Mouse (Mus musculus): Measurements from ENCODE around the gene Lypd4. TPM values are rescaled to one million over a fixed set of nuclear protein-coding genes. Genes with fewer than 3 reads are reported as not detected.
"Not testable (repeated sequence)": the region's sequence is repeated elsewhere in the genome, so short reads cannot be mapped to it uniquely, and the experiment has no call there.

The Lypd4 gene
- total RNA-seq (2017), result not detected in 2 replicates

DNA sequence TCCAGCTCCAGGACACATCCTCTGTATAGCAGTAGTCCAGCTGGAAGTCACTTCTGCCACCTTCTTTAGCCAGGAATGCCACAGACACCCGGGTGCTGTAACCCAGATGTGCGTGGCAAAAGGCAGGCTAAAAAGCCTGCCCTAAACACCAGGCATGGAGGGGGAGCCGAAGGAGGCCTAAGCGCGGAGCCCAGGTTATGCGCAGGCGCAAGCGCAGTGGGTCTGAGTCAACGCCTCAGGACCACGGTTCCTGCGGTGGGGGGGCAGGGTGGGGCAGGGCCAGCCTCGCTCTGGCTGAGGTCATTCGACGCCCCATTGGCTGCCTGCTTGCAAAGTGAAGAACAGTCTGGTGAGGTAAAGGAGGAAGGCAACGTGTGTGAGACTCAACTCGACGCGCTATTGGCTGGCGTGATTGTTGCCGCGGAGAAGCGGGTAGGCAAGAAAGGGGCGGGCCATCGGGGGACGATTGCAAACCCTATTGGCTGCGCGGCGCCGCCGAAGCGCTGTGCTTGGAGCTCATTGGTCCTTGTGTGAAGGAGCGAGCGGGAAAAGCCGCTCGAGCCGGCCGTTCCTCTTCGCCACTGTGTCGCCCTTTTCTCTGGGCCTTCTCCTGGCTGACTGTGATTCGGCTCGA, at the start of gene Lypd4, which contains the start of gene Dmrtc2:
Lypd4 (minus strand) TSS at position 410 of the 634 bp plus-strand sequence.
Dmrtc2 (plus strand) TSS at position 526 of the 634 bp plus-strand sequence.
- ATAC-seq (replicated peaks; ENCODE audit: low read depth, poor library complexity, severe bottlenecking), result no peak

DNA sequence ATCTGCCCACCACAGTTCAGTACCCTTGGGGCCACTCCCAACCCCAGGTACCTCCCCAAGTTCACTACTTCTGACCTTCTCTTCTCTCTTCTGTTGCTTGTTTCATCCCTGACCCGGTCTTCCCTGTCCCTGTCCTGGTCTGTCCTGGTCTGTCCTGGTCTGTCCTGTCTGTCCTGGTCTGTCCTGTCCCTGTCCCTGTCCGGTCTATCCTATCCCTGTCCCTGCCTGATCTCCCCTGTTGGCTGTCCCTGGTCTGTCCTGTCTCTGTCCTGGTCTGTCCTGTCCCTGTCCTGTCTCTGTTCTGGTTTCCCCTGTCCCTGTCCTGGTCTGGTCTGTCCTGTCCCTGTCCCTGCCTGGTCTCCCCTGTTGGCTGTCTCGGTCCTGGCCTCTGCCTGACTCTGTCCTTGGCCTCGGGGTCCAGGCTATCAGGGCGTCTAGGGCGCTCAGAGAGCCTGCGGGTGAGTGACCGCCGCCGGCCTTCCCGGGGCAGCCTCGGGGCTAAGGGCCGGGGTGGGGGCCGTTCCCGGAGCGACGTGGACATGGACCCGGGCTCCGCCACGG, 49.1 kb upstream of the Lypd4 start:
- ATAC-seq (replicated peaks; ENCODE audit: low read depth, poor library complexity, severe bottlenecking), result no peak

DNA sequence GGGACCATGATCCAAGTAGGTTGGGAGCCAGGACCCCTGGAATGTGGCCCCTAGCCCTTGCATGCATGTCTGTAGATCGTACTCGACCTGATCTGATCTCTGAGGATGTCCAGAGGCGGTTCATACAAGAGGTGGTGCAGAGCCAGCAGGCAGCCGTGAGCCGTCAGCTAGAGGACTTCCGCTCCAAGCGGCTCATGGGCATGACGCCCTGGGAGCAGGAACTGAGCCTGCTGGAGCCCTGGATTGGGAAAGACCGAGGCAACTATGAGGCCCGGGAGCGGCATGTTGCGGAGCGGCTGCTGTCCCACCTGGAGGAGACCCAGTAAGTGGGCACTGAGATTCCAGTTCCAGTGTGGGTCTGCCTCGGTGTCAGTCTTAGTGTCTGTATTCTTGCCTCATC, 42.7 kb upstream of the Lypd4 start:
- ATAC-seq (replicated peaks; ENCODE audit: low read depth, poor library complexity, severe bottlenecking), result no peak

DNA sequence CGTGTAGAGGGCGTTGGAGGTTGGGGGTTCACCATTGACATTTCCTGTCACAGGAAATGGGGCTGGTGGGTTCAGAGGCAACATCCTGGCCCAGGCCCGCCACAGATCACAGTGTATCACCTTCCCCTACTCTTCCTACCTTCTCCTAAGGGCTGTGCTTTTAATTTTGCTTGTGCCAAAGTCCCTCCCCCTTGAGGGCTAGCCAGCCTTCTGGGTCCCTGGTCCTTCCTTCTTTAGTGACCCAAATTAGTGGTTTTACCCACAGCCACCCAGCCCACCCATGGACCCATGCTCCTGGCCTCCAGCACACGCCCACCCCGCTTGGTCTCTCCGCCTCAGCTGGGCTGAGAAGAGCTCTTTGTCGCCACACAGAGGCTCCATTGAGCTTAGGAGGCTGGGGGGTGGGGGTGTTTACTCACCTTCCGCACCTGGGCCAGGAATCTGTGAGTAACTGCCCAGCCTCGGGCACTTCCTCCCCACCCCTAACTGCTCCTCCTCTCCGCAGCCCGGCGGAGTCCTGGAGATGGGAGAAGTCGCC, 37.5 kb upstream of the Lypd4 start:
- ATAC-seq (replicated peaks; ENCODE audit: low read depth, poor library complexity, severe bottlenecking), result peak; percentile 37

GRCm38 (mm10) chr7:24906551-24906950, 36.8 kb upstream of the Lypd4 start:
- no peak for ATAC-seq (replicated peaks; ENCODE audit: low read depth, poor library complexity, severe bottlenecking)

- ATAC-seq (replicated peaks; ENCODE audit: low read depth, poor library complexity, severe bottlenecking), result peak; percentile 36; the same call in 1 of the 2 replicates
Measured at GRCm38 (mm10) chr7:24904936-24905335, 35.2 kb upstream of the Lypd4 start.

DNA sequence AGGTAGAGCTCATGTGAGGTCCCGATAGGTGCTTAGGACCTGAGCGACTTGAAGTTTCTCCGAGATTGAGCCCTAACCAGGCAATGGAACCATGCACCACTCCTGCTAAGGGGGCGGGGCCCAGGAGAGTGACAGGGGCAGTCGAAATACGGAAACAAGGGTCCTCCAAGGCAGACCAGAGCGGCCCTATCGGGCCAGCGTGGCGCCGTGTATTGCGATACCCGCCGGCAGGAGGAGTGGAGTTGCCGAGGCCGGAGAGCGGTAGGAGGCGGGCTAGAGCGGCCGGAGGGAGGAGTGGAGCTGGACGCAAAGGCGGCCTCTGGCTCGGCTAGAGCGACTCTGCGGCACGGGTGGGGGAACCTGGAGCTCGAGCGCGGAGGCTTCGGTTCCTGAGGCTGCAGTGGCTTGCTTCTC, 34.3 kb upstream of the Lypd4 start:
- peak; percentile 79 for ATAC-seq (replicated peaks; ENCODE audit: low read depth, poor library complexity, severe bottlenecking)

- ATAC-seq (replicated peaks; ENCODE audit: low read depth, poor library complexity, severe bottlenecking), result no peak
Measured at GRCm38 (mm10) chr7:24903444-24903825, 33.7 kb upstream of the Lypd4 start.

DNA sequence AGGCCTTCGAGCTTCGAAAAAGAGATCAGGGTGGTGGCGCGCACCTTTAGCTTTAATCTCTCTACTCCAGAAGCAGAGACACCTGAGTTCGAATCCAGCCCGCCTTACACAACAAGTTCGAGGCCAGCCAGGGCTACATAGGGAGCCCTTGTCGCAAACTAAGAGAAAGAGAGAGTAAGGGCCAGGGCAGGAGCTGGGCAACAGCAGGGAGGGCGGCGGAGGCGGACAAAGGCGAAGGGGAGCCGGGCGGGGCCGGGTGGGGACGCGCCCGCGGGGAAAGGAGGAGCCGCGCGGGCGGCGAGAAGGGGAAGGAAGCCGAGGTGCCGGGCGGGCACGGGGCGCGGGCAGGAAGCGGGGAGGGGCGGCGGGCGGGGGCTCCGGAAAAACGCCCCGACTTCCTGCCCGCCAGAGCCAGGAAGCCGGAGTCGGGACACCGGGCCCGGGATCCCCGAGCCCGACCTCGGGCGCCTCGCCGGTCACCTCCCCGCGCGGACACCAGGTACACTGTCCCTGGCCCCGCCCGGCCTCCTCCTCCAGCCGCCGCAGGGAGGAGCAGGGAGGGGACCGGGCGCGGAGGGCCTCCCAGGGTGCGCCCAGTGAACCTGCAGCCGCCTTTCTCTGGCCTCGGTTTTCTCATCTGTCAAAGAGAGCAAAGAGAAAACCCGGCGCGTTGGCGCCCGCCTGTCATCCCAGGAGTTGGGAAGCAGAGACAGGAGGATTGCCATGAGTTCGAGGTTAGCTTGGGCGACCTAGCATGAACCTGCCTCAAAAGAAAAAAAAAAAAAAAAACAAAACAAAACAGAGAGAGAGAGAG, 33.1 kb upstream of the Lypd4 start, which contains the start of gene Arhgef1:
Arhgef1 (plus strand) TSS at position 283 of the 814 bp plus-strand sequence.
- ATAC-seq (replicated peaks; ENCODE audit: low read depth, poor library complexity, severe bottlenecking), result 0 out of 2 replicates have a peak, but pooled peaks have one; percentile 4

- ATAC-seq (replicated peaks; ENCODE audit: low read depth, poor library complexity, severe bottlenecking), result no peak
Measured at GRCm38 (mm10) chr7:24902264-24902629, 32.5 kb upstream of the Lypd4 start.

GRCm38 (mm10) chr7:24901842-24902241, 32.1 kb upstream of the Lypd4 start:
- no peak for ATAC-seq (replicated peaks; ENCODE audit: low read depth, poor library complexity, severe bottlenecking)

DNA sequence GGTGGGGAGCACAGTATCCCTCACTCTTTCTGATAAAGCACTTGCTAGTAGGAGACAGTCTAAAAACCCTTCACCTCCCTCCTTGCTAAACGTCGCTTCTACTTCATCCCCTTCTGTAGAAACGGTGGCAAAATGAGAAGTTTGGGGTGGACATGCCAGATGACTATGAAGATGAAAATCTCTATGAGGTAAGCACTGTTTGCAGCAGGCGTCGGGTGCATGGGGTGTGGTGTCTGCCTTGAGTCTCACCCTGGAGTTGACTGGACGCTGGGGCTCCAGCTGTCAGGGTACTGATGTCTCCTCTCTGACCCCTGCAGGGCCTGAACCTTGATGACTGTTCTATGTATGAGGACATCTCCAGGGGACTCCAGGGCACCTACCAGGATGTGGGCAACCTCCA, 31.4 kb upstream of the Lypd4 start:
- ATAC-seq (replicated peaks; ENCODE audit: low read depth, poor library complexity, severe bottlenecking), result no peak

- no peak for ATAC-seq (replicated peaks; ENCODE audit: low read depth, poor library complexity, severe bottlenecking)
Measured at GRCm38 (mm10) chr7:24897959-24898358, 28.2 kb upstream of the Lypd4 start.

DNA sequence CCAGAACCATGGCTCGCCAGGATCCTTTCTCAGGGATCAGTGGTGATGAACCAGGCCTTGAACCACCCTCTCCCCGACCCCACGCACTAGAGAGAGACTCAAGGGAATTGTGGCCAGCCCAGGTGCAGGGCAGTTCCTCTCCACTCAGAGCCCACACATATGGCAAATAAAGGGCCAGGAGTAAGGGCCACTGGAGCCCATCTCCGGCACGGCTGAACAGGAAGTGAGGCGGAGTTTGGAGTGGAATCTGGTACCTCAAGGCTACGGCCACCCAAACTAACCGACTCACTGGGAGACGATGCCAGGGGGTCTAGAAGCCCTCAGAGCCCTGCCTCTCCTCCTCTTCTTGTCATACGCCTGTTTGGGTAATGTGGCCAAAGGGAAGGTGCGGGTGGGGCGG, 27.5 kb upstream of the Lypd4 start, which contains the start of gene Cd79a:
Cd79a (plus strand) TSS at position 158 of the 400 bp plus-strand sequence.
- ATAC-seq (replicated peaks; ENCODE audit: low read depth, poor library complexity, severe bottlenecking), result no peak

DNA sequence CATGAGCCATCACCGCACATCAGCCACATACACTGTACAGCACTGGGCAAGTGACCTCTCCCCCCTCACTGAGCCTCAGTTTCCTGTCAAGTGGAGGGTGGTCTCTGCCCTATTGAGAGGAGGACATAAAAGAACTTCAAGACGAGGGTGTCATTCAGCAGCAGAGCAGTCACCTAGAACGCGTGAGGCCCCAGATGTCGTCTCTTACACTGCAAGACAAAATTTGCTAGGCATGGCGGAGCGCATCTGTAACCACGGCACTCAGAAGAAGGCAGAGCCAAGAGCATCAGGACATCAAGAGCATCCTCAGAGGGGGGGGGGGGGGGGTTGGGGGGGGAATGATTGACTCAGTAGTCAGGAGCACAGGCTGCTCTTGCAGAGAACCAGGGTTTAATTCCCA, 26.5 kb upstream of the Lypd4 start:
- no peak for ATAC-seq (replicated peaks; ENCODE audit: low read depth, poor library complexity, severe bottlenecking)

DNA sequence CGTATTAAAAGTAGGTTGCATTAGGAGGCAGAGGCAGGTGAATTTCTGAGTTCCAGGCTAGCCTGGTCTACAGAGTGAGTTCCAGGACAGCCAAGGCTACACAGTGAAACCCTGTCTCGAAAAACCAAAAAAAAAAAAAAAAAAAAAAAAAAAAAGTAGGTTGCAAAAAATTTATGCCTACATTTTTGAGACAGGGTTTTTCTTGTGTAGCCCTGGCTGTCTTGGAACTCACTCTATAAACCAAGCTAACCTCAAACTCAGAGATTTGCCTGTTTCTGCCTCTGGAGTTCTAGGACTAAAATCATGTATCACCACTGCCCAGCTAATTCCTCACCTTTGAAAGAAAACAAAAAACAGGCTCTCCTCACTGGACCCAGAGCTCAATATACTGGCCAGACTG, 26.0 kb upstream of the Lypd4 start:
- not testable (repeated sequence) for ATAC-seq (replicated peaks; ENCODE audit: low read depth, poor library complexity, severe bottlenecking)

DNA sequence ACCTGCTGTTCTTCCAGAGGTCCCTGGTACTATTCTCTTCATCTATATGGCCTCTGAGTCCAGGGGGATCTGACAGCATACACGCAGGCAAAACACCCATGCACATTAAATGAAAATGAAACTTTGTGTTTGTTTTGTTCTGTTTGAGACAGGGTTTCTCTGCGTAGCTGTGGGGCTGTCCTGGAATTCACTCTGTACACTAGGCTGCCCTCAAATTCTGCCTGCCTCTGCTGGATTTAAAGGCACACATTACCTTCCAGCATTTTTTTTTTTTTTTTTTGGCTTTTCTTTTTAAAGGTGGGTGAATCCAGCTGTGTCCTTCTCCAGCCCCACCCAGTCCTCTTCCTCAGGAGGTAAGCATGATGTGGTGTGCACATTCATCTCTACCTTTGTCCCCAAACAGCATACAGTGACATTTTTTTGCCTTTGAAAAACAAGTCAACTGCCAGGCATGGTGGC, 22.4 kb upstream of the Lypd4 start:
- ATAC-seq (replicated peaks; ENCODE audit: low read depth, poor library complexity, severe bottlenecking), result no peak

- no peak for ATAC-seq (replicated peaks; ENCODE audit: low read depth, poor library complexity, severe bottlenecking)
Measured at GRCm38 (mm10) chr7:24891241-24892124, 21.7 kb upstream of the Lypd4 start.

Data from common myeloid progenitor, adult 5-6 weeks (primary cell).